Mouse (Mus musculus) central nervous system, embryonic 14 days (tissue): Measurements from ENCODE around the gene Gm9999. TPM values are rescaled to one million over a fixed set of nuclear protein-coding genes. Genes with fewer than 3 reads are reported as not detected.

Experiments used
- polyA plus RNA-seq: library from polyadenylated mRNA; depleted of rRNA; stranded (reverse); fragments of >200 nt; gene quantifications from 2 replicates; pipeline ENCODE4 v1.2.3, GENCODE M21; 2012; rRNA removed

Gm9999 gene
- not detected in 2 replicates for polyA plus RNA-seq

DNA sequence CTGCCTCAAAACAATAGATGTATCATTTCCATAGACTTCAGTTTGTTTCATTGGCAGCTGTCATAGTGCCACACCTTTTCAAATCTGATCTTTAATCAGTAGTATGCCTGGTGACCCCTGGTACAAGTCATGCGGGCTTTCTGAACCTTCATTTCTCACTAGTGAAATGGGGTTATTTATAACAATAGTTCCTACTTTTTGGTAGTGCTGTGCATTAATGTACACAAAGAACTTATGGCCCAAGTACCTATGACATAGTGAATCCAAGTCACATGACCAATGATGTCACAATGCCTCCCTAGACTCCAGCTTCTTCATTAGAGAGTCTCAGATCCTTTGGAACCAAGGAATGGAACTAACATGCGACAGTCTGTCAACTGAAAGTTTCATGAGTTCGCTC, at the start of gene Gm9999:
Gene Gm9999, plus strand, starts transcription at position 301 of the 400 bp plus-strand sequence.

DNA sequence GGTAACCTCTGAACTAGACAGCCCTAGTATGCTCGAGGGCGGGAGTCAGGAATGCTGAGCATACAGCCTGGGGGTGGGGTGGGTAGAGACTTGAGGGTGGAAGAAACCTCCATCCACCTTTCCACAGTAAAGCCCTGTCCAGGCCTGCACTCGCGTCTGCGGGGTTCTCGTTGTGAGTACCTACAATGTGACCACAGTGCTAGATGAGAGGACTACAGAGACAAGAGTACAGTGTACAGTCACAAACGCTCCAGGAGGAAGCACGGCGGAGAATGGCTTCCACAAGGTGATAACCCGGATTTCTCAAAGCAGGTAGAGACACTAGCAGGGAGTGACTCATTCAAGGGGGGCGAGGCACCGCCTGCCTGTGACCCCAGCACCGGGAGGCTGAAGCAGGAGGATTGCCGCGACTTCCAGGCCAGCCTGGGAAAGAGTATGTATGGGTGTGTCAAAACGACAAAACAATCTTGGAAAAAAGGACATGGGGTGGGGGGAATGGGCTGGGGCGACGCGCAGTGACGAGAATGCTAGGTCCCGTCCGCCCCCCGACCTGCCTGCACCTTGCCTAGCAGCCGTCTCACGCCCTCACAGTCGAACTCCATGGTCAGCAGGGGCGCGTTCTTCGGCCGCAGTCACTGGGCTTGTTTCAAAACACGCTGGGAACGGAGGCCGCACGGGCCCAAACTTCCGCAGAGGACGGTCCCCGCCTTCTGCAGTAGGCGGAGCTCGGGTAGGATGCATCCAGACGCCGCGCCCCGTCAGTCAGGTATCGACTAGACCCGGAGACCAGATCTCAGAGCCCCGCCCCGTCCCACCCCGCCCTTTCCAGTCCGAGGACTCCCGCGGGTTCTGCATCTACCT, 25.3 kb upstream of the Gm9999 start, which contains the start of gene Uevld:
Gene Uevld, minus strand, starts transcription at position 697 of the 861 bp plus-strand sequence.

DNA sequence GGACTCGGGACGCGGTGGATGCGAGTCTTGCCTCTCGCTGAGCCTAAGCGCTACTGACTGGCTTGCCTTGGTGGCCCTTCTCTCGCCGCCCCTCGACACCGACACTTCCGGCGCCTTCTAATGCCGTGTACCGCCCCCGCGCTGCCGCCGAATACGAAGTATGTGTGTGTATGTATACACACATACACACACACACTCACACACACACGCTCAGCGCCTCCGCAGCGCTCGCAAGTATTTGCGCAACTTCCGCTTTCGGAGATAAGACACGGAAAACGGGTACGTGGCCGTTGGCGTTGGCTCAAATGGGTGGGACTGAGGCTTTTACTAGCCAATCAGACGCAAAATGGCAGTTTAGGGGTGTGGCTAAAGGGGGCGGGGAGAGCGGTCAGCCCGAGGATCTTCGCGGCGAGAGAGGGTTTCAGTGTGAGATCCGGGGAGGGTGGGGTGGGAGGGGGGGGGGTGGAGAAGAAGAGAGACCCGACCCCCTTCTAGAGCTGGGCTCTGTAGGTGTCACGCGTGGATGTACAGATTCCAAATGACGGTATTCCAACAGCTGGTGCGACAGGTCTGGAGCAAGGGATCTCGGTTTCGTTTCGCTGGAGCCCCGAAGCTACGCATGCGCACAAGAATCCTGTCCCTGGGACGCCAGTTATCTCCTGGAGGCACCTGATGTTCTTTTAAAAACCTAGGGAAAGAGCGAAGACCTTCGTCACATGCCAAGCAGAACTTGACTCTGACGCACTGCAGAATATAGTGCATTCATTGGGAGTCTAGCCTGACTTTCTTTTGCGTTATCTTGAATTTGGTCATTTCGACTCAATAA, 25.0 kb downstream of the Gm9999 start, which contains the start of gene Spty2d1:
Gene Spty2d1, minus strand, starts transcription at position 244 of the 826 bp plus-strand sequence.

Other genes with a start within 250 kb of the Gm9999 start
- 0.14 TPM in 1 of 2 replicates, not detected in the other for gene Saa1, start 240.6 kb upstream of the Gm9999 start, polyA plus RNA-seq
- gene Saa2, start 231.8 kb upstream of the Gm9999 start, polyA plus RNA-seq: not detected in 2 replicates
- gene Hps5, start 187.5 kb upstream of the Gm9999 start, polyA plus RNA-seq: 29.1 and 30.8 TPM in 2 replicates
- 32.6 and 33.6 TPM in 2 replicates for gene Gtf2h1, start 187.5 kb upstream of the Gm9999 start, polyA plus RNA-seq
- gene Ldha, start 142.1 kb upstream of the Gm9999 start, polyA plus RNA-seq: 345 and 369 TPM in 2 replicates
- gene Ldhc, start 122.4 kb upstream of the Gm9999 start, polyA plus RNA-seq: 0.11 and 0.14 TPM in 2 replicates
- 122 and 131 TPM in 2 replicates for gene Tsg101, start 63.6 kb upstream of the Gm9999 start, polyA plus RNA-seq
- 7.4 and 8.3 TPM in 2 replicates for gene Uevld, start 25.1 kb upstream of the Gm9999 start, polyA plus RNA-seq
- gene Spty2d1, start 24.8 kb downstream of the Gm9999 start, polyA plus RNA-seq: 6.2 and 7.6 TPM in 2 replicates
- 19.1 and 19.5 TPM in 2 replicates for gene Tmem86a, start 67.0 kb downstream of the Gm9999 start, polyA plus RNA-seq
- 145 and 159 TPM in 2 replicates for gene Ptpn5, start 150.1 kb downstream of the Gm9999 start, polyA plus RNA-seq
- gene Mrgpra6, start 221.3 kb downstream of the Gm9999 start, polyA plus RNA-seq: not detected in 2 replicates